Mouse (Mus musculus): Measurements from ENCODE around the gene Crocc2.

DNA sequence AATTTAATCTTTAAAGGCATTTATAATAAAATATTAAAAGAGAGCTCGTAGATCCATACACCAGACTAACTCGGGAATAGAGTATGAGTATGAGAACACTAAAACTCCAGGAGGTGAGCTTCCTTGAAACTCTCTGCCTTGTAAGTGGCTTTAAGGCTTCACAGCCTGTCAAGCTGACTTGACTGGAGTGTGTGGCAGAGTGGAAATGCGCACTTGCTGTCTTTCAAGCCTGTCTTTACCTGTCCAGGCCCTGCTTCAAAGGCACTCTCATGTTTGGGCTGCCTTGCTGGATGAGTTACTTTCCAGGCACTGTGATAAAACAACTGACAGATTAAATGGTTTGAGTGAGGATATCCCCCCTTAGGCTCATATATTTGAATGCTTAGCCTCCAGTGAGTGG is 29.4 kb downstream of the Crocc2 start:
- TF ChIP-seq CTCF (IDR thresholded peaks at IDR 0.05; ENCODE audit: low read depth), result no peak
- no peak for TF ChIP-seq EP300 (IDR thresholded peaks at IDR 0.05; ENCODE audit: low read depth)
